Mouse (Mus musculus): ENCODE results near the gene Tpk1.

Gene Tpk1

GRCm38 (mm10) chr6:43665677-43666546, at the start of gene Tpk1:
Tpk1 (minus strand) TSS chr6:43666278.
- DNase-seq: peak; percentile 96

DNA sequence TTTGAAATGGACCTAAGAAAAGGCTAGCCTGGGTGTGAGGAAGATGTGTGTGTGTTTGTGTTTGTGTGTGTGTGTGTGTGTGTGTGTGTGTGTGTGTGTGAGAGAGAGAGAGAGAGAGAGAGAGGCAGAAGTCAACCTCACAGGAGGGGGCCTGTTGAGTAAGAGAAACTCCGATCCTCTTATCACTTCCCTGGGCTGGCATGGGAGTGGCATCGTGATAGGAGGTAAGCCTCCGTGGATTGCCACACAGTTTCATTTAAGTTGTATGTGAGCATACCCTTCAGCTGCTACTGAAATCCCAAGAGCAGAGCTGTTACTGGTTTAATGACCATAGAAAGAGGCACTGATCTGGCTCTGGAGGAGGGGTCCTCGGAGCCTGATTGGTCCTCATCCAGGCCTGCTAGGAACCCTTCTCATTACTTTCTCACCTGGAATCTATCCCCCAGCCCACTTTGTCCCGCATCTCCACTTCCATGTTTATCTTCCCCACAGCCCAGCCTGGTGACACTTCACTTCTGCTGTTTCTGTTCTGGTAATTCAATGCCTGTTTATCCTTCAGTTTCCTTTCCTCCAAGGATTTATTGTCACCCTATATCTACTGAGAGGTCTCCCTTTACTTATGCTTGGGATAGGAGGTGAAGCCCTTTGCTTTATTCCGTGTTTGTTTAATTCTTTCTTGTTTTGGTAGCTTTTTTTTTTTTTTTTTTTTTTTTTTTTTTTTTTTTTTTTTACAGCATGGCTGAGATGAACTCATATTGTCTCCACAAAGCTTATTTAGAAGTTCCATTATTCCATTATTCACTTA, 36.9 kb upstream of the Tpk1 start:
- DNase-seq: no peak

DNA sequence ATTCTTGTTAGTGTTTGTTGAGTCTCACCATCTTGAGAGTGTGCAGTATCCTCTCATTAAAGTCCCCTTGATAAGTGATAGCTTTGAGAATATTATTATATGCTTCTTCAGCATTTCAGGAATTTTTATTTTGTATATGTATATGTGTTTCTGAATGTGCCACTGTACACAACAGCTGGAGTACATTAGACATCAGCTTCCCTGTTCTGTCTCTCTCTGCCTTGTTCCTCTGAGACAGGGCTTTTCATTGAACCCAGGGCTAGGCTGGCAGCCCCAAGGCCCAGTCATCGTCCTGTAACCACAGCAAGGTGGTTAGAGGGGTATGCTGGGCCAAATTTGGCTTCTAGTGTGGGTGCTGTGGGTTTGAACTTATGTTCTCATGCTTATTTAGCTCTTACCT, 25.8 kb upstream of the Tpk1 start:
- DNase-seq: no peak

GRCm38 (mm10) chr6:43685985-43686384, 19.9 kb upstream of the Tpk1 start:
- DNase-seq: no peak

DNA sequence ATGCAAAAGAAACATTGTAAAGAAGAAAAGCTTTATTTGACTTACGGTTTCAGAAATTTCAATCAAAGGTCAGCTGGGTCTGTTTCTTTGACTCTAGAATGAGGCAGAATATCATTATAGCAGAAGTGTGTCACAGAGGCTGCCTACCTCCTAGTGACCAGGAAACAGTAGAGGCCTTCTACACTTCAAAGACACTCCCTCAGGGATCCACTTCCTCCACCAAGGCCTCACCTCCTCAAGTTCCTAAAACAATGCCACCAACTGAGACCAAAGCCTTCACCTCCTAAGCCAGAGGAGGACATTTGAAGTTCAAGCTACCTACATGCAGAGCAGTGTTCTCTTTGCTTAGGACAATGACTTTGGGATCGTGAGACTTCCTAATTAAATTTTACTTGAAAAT, 16.5 kb upstream of the Tpk1 start:
- no peak for DNase-seq

DNA sequence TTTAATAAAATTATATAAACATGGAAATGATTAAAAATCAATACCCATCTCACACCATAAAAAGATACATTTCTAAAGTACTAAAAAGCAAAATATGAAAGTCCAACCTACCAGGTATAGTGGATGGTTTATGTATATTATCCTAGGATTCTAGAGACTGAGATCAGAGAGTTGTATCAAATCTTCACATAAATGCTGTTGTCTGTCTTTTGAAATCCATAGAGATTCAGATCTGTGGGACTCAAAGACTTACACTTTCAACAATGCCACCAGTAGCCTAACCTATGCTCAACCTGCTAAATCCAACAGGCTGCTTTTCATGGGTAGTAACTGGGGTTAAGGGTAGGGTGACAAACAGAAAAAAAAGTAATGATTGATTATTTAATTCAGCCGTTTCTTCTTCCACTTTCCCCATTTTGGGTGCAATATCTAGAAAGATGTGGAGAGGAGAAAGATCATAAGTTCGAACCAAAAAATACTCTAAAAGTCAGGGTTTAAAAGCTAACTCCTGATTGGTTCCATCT, 12.7 kb upstream of the Tpk1 start:
- DNase-seq: no peak

GRCm38 (mm10) chr6:43677566-43677965, 11.5 kb upstream of the Tpk1 start:
- no peak for DNase-seq

- DNase-seq: no peak
Observed at GRCm38 (mm10) chr6:43676139-43676538, 10.1 kb upstream of the Tpk1 start.

DNA sequence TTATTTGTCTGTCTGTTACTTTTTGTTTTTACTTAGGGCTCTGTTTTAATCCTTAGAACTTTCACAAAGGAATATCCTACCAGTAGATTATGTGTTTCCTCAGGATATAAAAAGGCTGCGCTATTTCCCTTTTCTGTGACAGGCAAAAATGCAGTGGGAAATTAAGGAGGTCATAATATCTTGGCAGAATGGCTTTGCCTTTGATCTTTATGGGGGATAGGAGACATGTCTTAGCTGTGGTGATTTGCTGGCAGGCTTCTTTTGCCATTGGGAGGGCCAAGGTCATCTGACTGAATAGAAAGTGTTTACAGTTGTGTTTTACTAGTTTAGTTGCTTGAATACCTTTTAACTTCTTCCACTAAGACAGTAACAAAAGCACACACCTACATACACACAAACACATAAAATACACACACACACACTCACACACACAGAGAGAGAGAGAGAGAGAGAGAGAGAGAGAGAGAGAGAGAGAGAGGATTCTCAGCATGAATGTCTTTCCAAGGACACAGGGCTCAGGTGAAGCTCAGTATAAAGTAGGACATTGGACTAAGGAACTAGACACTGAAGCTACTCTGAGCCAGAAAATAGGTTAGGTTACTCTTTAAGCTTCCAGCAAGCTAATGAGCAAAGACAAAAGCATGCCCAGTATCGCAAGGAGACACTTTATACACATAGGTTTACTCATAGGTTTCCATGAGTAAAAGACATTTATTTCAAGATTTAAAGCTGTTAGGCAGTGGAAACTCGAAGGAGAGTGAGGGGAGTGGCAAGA, 9.1 kb upstream of the Tpk1 start:
- DNase-seq: no peak

- DNase-seq: no peak
Observed at GRCm38 (mm10) chr6:43670939-43671338, 4.9 kb upstream of the Tpk1 start.

GRCm38 (mm10) chr6:43667681-43668080, 1.6 kb upstream of the Tpk1 start:
- DNase-seq: no peak

DNA sequence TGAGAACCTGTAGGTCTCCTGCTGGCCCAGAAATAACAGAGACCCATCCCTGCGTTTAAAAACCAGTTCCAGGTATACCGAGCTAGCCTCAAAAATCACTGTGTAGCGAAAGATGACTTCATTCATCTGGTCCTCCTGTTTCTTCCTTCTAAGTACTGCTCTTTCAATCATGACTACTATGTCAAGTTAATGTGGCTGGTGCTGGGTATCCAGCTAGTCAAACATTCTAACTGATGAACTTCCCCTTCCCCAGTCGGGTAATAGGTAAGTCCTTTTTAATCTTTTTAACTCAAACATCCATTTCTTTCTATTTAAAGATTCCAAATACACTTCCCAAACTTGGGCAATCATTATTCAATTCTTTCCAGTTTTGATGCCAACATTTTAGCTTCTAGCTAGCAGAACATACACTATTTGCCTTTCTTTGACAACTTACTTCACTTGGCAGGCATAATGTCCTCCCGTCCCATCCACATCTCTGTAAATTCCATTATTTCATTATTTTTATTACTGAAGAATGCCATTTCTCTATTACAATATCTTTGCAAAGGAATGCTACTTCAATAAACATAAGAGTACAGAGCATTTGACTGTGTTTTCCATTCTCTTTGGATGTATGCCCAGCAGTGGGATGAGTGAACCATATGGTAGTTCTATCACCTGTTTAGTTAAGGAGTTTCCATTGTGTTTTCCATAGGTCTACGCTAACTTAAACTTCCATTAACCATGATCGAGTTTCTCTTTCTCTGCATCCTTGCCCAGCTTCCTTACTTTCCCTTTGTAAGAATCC, 728 bp upstream of the Tpk1 start:
- no peak for DNase-seq

GRCm38 (mm10) chr6:43661822-43662221, 4.3 kb downstream of the Tpk1 start:
- no peak for DNase-seq

- DNase-seq: no peak
Observed at GRCm38 (mm10) chr6:43658290-43658689, 7.8 kb downstream of the Tpk1 start.

DNA sequence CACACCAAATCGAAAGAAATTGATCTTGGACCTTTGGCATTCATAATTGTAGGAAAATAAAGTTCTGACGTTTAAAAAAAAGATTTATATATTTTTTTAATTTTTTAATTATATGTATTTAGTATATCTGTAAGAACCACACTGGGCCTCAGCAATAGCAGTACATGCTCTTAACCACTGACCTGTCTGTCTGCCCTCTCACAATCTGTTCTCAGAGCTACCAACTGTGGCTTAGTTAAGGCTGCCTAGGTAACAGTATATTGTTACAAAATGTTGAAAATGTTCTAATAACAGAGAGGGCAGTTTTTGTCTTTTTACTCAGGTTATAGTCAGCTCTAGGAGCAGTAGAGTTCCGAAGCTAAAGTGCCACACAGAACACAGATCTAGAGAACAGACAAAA, 8.2 kb downstream of the Tpk1 start:
- DNase-seq: no peak

- DNase-seq: no peak
Observed at GRCm38 (mm10) chr6:43654876-43655456, 11.1 kb downstream of the Tpk1 start.

DNA sequence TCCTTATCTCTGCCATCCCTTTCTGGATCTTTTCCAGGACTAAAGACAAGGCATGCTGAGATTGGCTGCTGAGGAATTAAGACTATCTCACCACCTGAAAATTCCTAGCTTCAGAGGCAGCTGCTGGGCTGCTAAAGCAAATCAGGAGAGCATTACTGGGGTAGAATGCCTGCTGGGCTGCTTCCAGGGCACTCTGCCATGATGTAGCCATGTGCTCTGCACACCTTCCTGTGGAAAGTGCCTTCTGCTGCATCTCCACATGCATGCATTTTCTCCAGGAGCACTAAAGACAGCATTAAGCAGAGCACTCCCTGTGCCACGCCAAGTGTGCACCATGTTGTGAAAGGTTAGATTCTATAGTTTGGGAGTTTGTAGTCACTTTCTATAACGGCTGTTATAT, 16.6 kb downstream of the Tpk1 start:
- DNase-seq: no peak

GRCm38 (mm10) chr6:43645674-43646073, 20.4 kb downstream of the Tpk1 start:
- DNase-seq: no peak

DNA sequence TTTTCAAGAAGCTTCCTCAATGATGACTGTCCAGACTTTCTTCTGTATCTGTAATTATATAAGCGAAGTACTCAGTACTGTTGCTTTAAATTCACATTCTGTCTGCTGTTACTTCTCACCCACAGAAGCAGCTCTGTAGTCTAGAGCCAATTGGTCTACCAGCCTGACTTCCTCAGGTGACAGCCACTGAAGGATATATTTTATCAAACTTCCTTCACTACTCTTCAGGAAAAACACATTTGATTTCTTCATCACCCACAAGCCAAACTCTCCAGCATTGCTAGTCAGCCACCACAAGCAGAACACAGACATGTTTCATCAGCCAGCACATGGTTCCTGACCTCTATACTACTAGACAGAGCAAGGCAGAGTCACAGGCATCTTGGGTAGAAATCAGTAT, 21.0 kb downstream of the Tpk1 start:
- no peak for DNase-seq

DNA sequence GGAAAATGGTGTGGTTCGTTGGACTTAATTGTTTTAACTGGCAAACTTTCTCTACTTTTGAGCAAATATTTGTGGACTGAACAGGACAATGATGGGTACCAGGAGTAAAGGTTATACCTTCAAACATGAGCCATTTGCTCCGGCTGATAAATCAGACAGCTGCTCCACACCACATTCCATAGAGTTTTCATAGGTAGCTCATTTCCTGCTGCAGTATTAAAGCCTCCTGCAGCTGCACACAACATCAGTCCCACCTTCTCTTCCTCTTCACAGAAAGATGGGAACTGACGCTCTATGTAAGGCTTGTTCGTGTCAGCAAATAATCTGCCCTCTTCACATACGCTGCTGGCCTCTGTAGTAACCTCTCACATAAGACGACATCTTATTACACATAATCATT, 22.4 kb downstream of the Tpk1 start:
- DNase-seq: no peak

DNA sequence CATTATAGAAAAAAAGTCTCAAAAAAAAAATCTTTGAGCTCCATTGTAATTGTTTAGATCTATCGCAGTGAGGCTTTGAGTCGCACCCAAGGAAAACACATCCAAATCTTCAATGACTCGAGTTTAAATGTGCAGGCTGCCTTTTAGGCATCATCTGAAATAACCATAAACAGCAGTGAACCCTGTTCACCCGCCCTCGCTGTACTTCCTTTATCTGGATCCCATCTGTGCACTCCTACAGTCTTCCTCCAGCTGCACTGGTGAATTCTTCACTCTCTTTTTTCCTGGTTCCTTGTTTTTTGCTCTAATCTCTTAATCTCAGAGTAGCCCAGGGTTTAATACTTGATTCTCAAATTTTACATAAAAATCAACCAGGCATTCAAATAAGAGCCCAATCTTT, 23.7 kb downstream of the Tpk1 start:
- DNase-seq: no peak

DNA sequence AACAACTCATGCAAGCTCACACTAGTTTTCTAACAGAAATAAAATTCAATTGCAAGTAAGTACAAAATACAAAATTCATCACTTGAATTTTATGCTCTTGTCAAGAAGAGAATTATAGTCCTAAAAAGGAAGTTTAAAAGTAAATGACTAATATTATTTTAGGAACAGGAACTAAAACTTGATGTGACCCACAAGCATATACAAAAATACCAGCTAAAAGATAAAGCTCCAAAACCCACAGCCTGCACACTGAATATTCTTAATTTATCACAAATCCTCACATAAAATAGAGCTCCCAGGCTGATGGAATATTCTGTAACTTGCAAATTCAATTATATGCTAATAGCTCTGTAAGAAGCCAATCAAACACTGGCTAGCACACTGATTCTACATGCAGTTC, 25.5 kb downstream of the Tpk1 start:
- no peak for DNase-seq

Measured in thymus, postnatal 14 days (tissue).